Mouse (Mus musculus): ENCODE measurements around the gene Rcor1.
"Not testable (repeated sequence)": the region's sequence is repeated elsewhere in the genome, so short reads cannot be mapped to it uniquely, and the experiment has no call there.

Rcor1 gene

DNA sequence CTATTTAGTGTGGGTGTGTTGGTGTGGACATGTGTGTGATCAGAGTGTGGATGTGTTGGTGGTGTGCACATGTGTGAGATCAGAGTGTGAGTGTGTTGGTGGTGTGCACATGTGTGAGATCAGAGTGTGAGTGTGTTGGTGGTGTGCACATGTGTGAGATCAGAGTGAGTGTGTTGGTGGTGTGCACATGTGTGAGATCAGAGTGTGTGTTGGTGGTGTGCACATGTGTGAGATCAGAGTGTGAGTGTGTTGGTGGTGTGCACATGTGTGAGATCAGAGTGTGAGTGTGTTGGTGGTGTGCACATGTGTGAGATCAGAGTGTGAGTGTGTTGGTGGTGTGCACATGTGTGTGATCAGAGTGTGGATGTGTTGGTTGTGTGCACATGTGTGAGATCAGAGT lies 30.1 kb downstream of the Rcor1 start:
- not testable (repeated sequence) for DNase-seq (ENCODE audit: low spot score)

DNA sequence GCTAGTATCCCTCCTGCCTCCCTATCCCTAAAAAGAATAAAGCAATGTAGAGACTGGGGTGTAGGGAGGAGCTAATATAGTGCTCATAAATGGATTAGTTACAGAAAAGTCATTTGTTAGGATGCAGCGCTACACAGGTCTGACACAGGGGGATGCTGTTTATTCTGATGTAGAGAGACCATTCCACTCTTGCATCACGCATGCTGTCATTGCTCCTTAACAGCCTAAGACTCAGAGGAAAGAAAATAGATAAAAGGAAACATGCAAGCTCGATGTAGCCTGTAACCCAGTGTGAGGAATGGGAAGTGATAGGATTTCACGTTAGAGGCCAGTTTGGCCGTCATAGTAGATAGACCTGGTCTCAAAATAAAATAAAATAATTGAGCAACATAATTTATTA lies 31.9 kb downstream of the Rcor1 start:
- no peak for DNase-seq (ENCODE audit: low spot score)

DNA sequence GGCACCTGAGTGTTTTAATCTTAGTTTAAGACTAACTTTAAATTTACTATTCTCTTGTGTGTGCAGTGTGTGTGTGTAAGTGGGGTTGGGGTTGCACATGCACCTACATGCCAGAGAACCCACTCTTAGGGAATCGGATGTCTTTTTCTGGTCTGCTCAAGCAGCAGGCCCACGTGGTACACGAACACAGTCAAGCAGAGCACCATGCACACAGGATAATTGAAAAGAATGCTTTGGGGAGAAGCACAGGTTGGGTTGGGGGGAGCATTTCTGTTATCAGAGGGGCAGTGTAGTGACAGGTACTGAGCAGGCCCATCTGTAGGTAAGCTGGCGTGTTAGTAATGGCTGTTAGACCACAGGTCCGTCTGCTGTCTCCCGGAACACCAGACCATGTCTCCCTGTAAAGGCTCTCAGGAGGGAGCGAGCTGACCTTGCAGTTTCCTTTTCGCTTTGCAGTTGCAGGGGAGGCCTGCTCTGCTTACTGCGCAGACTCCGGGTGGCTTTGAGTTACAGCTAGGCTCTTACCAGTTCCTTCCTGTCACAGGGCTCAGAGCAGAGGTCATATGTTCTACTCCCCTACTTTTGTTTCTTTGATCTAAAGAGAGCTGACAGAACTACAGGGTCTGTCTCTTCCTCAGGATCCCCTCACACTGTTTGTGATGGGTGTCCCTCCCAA lies 32.5 kb downstream of the Rcor1 start:
- no peak for DNase-seq (ENCODE audit: low spot score)

DNA sequence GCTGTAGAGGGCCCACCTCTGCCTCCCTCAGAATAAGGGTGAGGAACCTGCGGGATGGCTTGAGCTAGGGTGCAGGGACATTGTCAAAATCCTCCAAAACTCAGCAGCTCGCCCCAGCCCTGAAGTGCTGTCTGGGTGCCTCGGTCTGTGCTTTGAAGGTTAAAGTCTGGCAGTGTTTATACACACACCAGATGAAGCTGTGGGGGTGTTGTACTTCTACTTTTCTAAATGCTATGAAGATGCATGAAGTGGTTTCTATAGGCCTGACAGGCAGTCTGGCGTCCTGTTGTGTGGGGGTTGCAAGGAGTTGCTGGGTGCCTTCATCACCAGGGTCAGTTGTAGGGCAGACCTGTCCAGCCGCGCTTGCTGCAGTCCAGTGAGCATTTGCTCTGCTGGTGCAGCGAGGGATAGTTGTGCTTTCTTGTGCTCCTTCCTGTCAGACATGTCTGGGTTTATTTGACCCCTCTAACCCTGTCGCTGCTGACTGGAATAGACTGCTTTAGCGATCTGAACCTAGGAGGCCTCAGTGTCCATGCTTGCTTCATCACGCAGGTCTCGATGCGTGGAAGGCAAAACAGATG lies 37.3 kb downstream of the Rcor1 start:
- DNase-seq (ENCODE audit: low spot score) = no peak

DNA sequence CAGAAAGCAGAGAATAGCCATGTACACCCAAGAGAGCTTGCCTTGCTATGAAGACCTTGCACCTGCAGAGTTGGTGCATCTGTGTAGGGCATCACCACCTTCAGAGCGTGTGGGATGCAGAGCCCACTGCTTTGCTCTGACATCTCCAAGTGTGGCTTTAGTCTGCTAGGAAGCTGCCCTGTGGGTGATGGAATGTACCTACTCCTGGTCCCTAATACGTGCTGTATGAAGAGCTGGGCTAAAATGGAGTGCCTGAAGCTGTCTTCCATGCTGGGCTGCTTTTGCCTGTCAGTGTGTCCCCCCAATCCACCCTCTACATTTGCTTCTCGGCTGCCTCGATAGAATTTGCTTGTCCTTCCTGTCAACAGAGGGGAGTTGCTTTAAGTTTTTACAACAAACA lies 46.4 kb downstream of the Rcor1 start:
- DNase-seq (ENCODE audit: low spot score) = no peak

DNA sequence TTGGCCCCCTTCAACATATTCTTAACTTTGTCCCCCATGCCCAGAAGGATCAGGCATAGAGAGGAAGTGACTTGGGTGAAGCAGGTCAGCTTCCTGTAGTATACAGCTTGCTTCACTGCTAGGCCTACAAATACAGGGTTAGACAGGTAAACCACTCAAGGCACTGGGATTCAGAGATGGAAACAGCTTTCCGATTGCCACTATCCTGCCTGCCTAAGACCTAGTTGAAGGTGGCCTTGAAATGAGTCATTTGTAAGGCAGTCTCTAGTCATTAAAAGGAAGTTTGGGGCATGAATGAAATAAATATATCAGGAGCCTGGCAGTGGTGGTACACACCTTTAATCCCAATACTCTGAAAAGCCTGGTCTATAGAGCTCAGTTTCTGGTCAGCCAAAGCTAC lies 47.9 kb downstream of the Rcor1 start:
- no peak for DNase-seq (ENCODE audit: low spot score)

DNA sequence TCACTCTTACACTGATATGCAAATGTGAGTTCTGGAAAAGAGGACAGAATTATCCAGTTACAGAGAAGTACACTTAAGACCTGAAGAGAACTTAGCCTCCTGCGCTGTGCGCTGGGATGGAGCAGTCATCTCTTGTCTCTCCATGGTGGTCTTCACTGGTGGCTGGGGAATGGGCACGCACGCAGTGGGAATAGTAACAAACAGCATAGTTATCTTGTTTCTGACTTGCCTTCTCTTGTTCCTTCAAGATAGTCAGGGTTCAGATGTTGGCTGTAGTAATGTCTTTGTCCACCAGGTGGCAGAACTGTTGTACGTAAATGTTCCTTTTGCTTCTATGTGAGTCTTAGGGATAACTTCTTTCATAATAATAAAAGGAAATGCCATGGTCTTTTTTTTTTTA lies 49.0 kb downstream of the Rcor1 start:
- peak; percentile 46 for DNase-seq (ENCODE audit: low spot score)

DNA sequence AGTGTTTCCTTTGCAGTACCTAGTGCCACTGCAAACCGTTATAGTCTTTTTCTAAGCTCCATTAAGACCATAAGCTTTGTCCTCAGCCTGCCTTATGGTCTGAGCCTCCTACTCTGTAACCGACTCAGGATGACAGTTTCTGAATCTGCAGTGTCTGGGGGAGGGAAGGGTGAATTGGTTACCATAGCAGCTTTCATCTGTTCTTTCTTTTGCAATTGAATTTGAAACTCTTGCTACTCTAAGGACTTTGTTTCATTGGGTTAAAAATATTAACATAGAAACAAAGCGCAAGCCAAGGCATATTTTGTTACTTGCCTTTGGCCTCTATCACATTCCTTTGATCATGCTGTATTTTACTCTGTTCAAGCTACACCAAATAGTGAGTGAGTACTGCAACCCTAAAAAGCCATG lies 49.6 kb downstream of the Rcor1 start:
- DNase-seq (ENCODE audit: low spot score) = no peak

DNA sequence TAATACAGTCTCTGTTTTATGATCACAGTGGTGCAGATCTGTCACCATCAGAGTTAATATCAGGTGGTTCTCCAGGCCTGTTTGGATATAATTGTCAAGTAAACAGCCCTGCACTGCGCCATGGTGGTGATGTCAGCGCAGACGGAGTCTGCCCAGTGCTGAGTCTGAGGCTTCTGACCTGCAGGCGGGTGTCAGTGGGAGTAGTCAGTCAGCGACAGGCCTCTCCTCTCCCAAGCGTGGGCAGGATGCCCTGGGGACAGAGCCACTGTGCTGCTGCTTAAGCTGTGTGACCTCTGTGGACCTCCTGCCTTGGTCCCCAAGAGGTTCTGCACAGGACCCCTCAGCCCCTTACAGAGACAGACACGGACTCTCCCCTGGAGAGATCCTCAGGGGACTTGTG lies 50.0 kb downstream of the Rcor1 start:
- no peak for DNase-seq (ENCODE audit: low spot score)

DNA sequence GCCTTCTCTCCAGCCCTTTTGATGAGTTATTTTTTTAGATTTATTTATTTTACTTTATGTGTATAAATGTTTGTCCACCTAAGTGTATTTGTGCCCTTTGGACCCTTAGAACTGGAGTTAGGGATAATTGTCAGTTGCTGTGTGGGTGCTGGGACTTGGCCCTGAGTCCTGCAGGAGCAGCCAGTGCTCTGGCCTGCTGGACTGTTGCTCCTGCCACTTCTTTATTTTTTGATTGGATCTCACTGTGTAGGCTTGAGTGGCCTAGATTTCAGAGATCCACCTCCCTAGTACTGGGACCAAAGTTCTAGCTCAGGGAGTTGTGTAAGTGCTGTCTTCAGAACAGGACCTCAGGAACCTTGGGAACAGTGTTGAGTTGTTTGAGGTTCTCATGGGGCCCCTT lies 51.6 kb downstream of the Rcor1 start:
- no peak for DNase-seq (ENCODE audit: low spot score)

DNA sequence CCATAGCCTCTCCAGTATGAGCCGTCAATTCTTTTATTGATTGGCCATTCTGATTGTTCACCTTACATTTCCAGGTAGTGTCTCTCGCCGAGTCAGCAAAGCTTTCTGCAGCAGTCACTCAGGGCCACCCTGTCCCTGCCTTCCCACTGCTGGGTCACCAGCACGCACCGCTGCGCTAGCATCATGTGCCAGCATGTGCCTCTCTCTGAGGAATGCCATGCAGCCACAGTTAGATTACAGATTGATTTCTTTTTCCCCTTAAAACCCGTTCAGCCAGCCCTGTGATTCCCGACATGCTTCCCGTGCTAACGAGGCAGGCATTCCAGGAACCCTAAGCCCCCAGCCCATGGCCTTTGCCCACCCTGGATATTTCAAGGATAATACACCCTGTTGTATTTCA lies 52.8 kb downstream of the Rcor1 start:
- no peak for DNase-seq (ENCODE audit: low spot score)

DNA sequence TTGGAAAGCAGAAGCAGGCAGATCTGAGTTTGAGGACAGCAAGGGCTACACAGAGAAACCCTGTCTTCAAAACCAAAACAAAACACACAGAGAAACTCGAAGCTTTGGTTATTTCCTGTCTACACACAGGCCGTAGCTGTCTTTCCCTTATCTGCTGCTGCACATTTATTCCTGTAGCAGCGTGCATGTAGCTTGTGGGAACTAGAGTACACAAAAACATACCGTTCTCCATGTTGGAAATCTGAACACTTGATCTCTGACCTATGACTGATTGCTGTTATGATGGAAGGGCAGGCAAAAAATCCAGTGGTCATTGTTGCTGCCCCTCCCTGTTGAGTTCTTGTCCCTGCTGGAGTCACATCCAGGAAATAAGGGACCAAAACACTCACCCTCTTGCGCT lies 54.9 kb downstream of the Rcor1 start:
- no peak for DNase-seq (ENCODE audit: low spot score)

DNA sequence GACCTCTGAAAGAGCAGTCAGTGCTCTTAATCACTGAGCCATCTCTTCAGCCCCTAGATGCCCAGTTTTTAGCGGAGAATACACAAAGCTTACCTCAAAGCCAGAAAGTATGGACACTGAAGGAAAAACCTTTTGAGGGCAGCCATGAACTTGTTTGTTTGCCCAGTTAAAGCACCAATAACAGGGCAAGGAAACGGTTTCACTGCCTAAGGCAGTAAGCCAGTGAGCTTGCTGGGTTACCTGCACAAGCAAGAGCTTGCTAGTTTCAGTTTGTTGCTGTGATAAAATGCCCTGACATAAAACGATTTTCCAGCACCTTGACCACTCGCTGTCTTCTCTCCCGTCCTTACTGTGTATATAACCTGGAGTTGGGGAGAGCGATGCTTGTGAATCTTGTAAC lies 55.9 kb downstream of the Rcor1 start:
- DNase-seq (ENCODE audit: low spot score) = no peak

DNA sequence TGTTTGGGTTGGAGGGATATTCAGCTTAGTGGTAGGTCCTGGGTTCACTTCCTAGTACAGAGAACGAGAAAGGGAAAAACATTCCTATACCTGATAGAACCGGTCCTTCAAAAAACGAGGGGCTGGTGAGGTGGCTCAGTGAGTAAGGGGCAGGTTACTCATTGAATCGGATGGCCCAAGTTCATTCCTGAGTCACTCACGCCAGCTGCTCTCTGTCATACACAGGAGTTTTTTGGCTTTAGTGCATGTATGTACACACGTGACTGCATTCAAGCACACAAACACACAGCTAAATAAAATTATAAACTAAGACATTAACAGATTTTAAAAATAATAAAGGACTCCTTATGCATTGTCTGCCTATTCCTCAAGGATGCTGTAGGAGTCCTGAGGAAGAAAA lies 57.1 kb downstream of the Rcor1 start:
- DNase-seq (ENCODE audit: low spot score) = no peak

DNA sequence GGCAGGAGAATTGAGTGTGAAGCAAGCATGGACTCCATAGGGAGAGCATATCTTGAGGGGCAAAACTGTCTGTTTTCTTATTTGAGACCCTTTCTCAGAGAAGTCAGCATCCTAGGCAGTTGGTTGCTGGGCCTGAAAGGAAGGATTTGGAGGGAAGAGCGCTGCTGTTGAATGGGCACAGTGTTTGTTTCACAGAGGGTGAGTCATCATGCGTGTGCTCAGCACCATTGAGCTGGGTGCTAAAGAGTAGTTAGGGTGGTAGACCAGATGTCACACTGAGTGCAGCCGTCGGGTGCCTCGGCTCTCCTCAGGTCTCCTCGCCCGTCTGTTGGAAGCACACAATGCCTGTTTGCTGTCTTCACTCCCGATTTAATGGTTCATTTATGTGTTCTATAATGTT lies 57.9 kb downstream of the Rcor1 start:
- no peak for DNase-seq (ENCODE audit: low spot score)

DNA sequence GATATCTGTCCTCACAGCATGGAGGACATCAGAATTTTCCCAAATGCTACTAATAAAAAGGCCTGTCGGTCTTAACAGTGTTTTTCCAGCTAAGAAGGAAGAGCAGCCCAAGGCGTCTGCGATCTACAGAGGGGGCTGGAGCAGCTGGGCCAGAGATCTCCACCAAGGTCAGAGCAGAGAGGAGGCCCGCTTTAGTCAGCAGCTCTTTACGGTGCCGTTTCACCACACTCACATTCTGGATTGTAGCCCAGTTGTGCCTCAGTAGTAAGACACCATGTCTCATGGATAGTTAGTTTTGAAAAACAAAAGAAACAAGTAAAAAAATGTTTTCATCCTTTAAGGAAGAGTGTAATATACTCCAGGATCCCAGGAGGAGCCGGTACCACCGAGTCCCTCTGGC lies 72.0 kb downstream of the Rcor1 start:
- DNase-seq (ENCODE audit: low spot score) = no peak

DNA sequence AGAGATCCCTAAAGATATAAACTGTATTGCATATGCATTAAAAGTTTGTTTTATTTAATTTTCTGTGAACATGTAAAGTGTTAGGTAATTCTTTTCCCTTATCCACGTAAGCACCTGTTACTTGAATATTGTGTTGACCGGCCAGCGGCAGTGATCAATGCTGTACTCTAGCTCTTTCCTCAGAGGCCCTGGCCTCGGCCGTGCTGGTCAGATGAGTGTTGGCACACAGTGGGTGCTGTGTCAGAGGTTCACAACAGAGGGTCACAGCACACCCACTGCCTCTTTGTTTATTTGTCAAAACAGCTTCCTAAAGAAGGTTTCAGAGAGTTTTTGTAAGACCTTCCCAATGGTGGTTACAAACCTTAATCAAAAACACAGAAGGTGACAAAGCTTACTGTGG lies 75.4 kb downstream of the Rcor1 start:
- DNase-seq (ENCODE audit: low spot score) = no peak

DNA sequence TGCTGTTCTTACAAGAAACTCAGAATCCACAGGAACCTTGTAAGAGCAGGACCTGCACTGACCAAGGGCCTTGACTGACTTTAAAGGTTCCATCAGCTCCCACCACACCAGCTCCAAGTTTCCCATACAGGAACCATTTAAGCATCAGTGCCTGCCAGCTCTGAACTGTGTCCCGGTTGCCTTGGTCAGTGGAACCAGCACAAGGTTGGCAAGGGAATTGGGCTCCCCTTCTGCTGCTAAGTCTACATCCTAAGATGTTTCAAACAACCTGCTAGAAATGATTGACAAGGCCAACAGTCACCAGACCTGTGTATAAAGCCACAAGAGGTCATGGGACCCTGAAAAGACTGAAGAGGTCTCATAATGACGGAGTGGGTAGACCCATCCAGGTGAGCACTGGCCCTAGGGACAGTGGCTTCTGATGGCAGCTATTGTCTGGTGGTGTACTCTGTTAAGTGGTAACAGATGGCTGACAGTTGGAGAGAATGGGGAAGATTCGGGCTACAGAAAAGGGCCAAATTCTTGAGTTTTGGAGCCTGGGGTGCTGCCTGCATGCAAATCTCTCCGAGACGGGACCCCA lies 80.4 kb downstream of the Rcor1 start:
- no peak for DNase-seq (ENCODE audit: low spot score)

DNA sequence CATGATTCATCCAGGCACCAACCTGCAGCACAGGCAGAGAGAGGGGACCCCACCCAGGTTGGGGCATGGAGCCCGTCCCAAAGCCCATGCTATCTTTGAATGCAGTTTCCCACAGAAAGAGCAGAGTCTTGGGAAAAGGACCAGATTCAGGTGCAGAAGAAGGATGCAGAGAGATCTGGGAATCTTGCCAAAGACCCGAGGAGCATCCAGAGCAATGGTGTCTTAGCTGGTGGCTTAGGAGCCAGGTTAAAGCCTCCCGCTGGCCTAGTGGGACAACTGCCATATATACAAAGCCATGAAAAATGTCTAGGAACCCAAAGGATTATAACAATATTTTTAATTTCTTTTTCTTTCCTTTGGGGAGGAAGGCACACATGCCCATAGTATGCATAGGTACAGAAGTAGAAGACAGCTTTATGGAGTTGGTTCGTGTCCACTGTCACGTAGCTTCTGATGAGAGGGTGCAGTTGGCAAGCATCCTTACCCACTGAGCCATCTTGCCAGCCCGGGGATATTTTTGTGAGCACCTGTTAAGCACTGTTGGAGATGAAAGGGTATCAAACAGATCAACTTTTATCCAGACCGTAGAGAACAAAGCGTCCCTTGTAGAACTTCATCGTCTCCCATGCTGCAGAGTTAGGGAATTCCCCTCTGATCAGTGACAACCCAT lies 82.0 kb downstream of the Rcor1 start:
- DNase-seq (ENCODE audit: low spot score) = no peak

DNA sequence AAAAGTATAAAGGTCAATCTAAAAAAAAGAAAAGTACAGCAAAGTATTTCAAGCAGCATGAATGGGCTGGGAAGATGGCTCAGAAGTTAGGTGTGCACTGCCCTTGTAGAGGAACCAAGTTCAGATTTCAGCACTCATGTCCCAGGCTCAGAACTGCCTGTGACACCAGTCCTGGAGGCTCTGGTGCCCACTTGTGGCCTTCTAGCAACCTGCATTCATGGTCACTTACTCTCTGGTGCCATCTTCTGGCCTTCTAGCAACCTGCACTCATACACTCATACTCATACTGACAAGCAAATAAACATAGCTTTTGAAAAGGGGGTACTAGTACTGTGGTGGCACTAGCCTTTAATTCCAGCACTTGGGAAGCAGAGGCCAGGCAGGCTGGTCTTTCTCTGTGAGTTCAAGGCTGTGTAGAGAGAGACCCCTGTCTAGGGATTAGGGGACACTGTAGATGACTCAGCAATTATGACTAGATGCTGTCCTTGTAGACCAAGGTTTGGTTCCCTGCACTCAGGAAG lies 83.2 kb downstream of the Rcor1 start:
- no peak for DNase-seq (ENCODE audit: low spot score)

DNA sequence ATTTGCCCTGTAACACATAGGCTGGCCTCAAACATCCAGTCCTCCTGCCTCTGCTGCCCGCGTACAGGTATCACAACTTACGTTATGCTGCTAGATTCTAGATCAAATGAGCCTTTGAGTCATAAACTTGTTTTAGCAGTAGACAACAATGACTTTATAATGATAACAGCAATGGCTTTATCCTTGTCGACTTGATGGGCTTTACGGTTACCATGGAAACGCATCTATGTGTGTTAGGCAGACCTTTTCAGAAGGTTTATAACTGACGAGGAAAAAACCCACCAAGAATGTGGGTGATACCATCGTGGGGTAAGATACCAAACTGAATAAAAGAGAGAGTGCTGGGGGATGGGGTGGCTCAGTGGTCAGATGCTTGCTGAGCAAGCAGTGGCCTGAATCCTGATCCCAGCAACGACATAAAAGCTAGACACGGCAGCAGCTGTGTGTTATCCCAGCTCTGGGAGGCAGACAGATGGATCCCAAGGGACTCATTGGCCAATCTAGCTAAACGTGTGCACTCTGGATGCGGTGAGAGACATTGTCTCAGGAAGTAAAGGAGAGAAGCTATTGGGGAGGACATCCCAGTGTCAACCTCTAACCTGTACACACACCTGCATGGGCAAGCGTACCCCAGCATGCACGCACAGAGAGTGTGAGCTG lies 85.6 kb downstream of the Rcor1 start:
- DNase-seq (ENCODE audit: low spot score) = no peak

DNA sequence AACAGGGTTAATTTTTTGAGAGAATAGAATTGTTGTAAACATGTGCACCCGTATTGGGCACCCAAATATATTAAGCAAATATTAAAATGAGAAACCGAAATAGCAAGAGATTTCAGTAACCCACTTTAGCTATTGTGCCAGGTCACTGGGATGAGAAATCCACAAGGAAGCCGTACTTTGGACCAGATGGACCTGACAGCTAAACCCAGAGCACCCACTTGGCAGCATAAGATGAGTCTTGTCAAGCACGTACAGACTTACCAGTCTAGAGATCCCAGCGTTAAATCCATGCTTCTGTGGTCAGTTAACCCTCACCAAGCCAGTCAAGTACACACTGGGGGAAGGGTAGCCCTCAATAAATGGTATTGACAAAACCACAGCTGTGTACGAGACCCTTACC lies 86.5 kb downstream of the Rcor1 start:
- DNase-seq (ENCODE audit: low spot score) = no peak

DNA sequence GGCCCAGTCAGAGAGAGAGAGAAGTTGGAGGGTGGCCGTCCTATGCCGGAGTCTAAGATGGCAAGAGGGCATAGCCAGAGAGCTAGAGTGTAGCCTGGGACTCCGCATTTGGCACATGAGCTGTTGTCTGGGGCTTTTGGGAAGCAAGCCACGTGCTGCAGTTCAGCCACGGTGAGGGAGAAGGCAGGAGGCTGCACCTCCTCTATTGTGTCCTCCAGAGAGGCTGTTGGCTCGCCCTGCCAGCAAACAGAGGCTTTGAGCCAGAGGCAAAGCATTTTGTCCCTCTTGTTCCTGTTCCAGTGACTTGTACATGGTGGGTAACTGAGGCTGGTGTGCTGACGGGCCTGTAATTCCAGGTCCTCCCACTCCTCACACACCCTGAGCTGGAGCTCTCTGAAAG lies 95.0 kb downstream of the Rcor1 start:
- no peak for DNase-seq (ENCODE audit: low spot score)

Data from ovary, postnatal 10 days (tissue).